Mouse (Mus musculus) kidney, embryonic 16.5 days (tissue): Measurements from ENCODE around the gene Serping1. TPM values are rescaled to one million over a fixed set of nuclear protein-coding genes. Genes with fewer than 3 reads are reported as not detected.

Experiments
- ATAC-seq: fragments of 200-750 bp; cut with Nextera tagmentation; 2 replicates; pipeline ENCODE4 v1.8.0; 2017; ENCODE audit warnings: moderate TSS enrichment; ENCODE audit not compliant: low FRiP score, low TSS enrichment
- H3K27ac ChIP-seq: fragments of 300-500 bp; sonication (generic); 2 replicates; pipeline ENCODE4 v1.5.1; 2014; ENCODE audit warnings: low read length
- H3K27me3 ChIP-seq: fragments of 300-500 bp; sonication (generic); 2 replicates; pipeline ENCODE4 v1.6.1; 2014; ENCODE audit warnings: low read length, control low read depth, mixed read lengths; ENCODE audit not compliant: insufficient read depth
- H3K36me3 ChIP-seq: fragments of 300-500 bp; sonication (generic); 2 replicates; pipeline ENCODE4 v1.6.1; 2014; ENCODE audit warnings: low read length, control low read depth, mixed read lengths; ENCODE audit not compliant: insufficient read depth
- H3K4me1 ChIP-seq: fragments of 300-500 bp; sonication (generic); 2 replicates; pipeline ENCODE4 v1.6.1; 2014; ENCODE audit warnings: low read length, control low read depth, mixed read lengths; ENCODE audit not compliant: insufficient read depth
- H3K4me2 ChIP-seq: fragments of 300-500 bp; sonication (generic); replicated peaks from 2 replicates; pipeline ENCODE4 v1.6.1; 2014; ENCODE audit warnings: low read depth, low read length
- H3K4me3 ChIP-seq: fragments of 300-500 bp; sonication (generic); 2 replicates; pipeline ENCODE4 v1.5.1; 2014; ENCODE audit warnings: mild to moderate bottlenecking, low read length
- H3K9ac ChIP-seq: fragments of 300-500 bp; sonication (generic); replicated peaks from 2 replicates; pipeline ENCODE4 v1.6.1; 2014; ENCODE audit warnings: low read length
- H3K9me3 ChIP-seq: fragments of 300-500 bp; sonication (generic); 2 replicates; pipeline ENCODE4 v1.6.1; 2016; ENCODE audit warnings: low read length, control low read depth
- WGBS: fragments of 180-500 bp; shearing (Covaris S2); extraction: QIAGEN DNeasy Blood & Tissue Kit; methylation state at CpG from one replicate; pipeline ENCODE4 v1.1.7; 2014; 5-methylcytosine and 5-hydroxymethylcytosine counted together
- polyA plus RNA-seq: library from polyadenylated mRNA; unstranded; fragments of >200 nt; fragmentation: Nextera tagmentation; extraction: Ambion mirVana; gene quantifications from 2 replicates; pipeline ENCODE4 v1.2.1, GENCODE M21; 2015

The Serping1 gene
- polyA plus RNA-seq, 1 experiment from 2014 or later: 115 TPM

- H3K36me3 ChIP-seq: peaks cover 7% of the 10 kb centered on the region; the same call in 1 of the 2 replicates
- H3K27ac ChIP-seq: peak within 1 kb of the TSS; percentile 100
- under 1% methylated on average over 24 of the region's 25 CpGs for WGBS
- no peaks in the 10 kb centered on the region for H3K27me3 ChIP-seq
- ATAC-seq: peak; percentile 88
- H3K4me2 ChIP-seq: peak within 1 kb of the TSS; percentile 90
- peak within 1 kb of the TSS; percentile 97 for H3K4me3 ChIP-seq
- H3K4me1 ChIP-seq: peaks cover 45% of the 10 kb centered on the region
- H3K9me3 ChIP-seq: no peaks in the 10 kb centered on the region
- H3K9ac ChIP-seq: peak within 1 kb of the TSS; percentile 100
These were observed 31.7 kb downstream of the Serping1 start, which contains the start of gene Gm19426 for GRCm38 (mm10) chr2:84743561-84743960. Gm19426 (minus strand) TSS chr2:84743655.

DNA sequence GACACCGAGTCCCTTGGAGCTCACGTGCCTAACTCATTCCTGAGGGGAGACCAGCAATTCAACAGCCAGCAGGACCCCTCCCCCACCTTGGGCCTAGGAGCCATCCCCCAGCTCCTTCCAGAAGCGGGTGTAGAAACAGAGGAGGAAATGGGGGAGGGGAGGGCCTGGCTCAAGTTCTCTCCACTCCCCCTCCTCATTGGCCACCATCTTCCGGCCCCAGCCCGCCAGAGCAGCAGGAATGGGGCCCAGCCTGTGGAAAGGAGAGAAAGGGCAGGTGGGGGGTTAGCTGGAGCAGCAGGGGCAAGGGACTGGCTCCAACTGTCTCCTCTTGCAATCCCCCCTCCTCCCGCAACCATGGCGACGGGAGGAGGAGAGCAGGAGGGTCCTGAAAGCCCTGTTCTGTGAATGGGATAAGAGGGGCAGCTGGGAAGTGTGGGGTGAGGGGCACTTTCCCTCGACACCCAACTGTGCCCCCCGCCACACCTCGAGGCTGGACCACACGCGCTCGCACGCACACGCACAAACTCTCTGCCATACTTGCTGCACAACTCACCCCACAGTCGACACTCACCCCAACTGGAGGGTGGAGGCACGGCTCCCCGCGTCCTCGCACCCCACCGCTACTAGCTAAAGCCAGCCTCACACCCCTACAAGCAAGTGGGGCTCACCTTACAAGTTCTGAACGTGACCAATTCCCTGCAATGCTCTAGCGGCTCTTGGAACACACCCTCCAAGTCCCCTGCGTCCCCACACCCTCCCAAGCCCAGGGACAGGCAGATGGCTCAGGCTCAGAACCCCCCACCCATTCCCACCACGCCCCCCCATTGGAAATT is 32.6 kb downstream of the Serping1 start:
- Histone ChIP-seq H3K4me2 (peak overlapping the region; percentile 90), H3K27ac (peak overlapping the region; percentile 100), H3K36me3 (peaks cover 7% of the 10 kb centered on the region; the same call in 1 of the 2 replicates), H3K9ac (peak overlapping the region; percentile 100), H3K4me3 (peak overlapping the region; percentile 97), H3K4me1 (peaks cover 54% of the 10 kb centered on the region), H3K9me3 (no peaks in the 10 kb centered on the region), H3K27me3 (no peaks in the 10 kb centered on the region)
- peak; percentile 79 for ATAC-seq
- WGBS: under 1% methylated on average over 23 of the region's 26 CpGs

- no peaks in the 10 kb centered on the region for H3K9me3 ChIP-seq
- peak overlapping the region; percentile 90 for H3K4me2 ChIP-seq
- H3K27ac ChIP-seq: peak overlapping the region; percentile 100
- peak overlapping the region; percentile 97 for H3K4me3 ChIP-seq
- peaks cover 7% of the 10 kb centered on the region; the same call in 1 of the 2 replicates for H3K36me3 ChIP-seq
- H3K9ac ChIP-seq: peak overlapping the region; percentile 100
- H3K27me3 ChIP-seq: no peaks in the 10 kb centered on the region
- peak; percentile 0; the same call in 1 of the 2 replicates for ATAC-seq
- 2% methylated on average over 5 of the region's 5 CpGs for WGBS
- H3K4me1 ChIP-seq: peaks cover 61% of the 10 kb centered on the region
These were observed 33.3 kb downstream of the Serping1 start for GRCm38 (mm10) chr2:84741841-84742450.

DNA sequence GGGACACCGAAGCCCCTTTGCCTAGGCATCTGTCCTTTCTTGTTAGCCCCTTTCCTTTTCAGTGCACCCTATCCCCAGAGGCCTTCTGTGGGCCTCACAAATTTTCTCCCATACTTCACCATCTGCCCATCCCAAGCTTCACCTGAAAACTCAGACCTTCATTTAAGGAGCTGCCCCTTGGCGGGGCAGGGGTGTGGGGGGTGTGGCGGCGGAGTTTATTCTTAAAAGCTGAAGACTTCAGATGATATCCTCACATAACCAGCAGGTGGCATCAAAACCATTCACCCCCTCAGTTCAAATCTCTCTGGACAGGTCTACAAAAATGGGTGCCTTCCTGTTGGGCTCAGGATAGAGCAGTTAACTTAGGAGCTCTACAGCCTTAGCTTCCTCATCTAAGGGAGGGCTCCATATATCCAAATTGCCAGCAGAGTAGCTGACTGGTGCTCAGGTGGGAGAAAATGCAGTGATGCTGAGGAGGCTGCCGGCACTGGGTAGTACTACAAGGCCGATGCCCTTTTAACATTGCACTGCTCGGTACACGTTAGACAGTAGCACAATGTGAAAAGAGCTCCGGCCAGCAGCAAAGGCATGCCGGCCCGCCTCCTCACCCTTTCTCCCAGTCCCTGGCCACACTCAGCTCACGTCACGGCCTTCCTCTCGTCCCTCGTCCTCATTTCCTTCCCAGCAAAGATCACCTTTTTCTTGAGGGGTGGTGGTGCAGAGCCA is 34.5 kb downstream of the Serping1 start:
- Histone ChIP-seq H3K27me3 (no peaks in the 10 kb centered on the region), H3K9me3 (no peaks in the 10 kb centered on the region), H3K4me3 (peak overlapping the region; percentile 97), H3K4me1 (peaks cover 73% of the 10 kb centered on the region), H3K36me3 (peaks cover 7% of the 10 kb centered on the region; the same call in 1 of the 2 replicates), H3K4me2 (peak overlapping the region; percentile 90), H3K9ac (peak overlapping the region; percentile 100), H3K27ac (peak overlapping the region; percentile 100; the same call in 1 of the 2 replicates)
- no peak for ATAC-seq
- 55% methylated on average over 15 of the region's 15 CpGs for WGBS

DNA sequence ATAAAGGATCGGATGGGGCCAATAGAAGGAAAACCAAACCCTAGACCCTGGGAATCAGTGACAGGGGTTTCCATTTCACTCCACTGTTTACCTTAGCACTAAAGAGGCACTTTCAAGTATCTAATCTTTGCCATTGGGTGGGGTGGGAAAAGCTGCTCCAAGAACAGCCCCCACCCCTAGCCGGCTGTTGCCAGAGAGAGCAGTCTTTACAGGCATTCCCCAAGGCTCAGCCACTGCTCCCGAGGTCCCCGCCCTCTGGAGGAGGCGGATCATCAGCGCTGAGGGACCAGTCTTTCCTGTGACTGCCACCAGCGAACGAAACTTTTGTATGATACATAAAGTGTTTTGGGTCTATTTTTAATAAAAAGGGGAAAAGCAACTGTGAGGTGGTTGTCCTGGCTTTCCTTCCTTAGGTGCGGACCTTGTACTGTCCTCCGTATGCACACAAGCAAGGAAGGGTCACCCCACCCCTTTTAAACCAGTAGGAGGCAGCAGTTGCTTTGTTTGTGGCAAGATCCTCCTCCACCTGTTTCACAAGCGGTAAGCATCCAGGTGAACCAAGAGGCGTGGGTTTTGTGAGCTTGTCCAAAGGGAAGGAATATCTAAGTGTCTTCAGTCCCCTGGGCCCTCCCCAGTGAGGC is 36.9 kb downstream of the Serping1 start:
- H3K9ac ChIP-seq: peak overlapping the region; percentile 55
- WGBS: under 1% methylated on average over 12 of the region's 12 CpGs

DNA sequence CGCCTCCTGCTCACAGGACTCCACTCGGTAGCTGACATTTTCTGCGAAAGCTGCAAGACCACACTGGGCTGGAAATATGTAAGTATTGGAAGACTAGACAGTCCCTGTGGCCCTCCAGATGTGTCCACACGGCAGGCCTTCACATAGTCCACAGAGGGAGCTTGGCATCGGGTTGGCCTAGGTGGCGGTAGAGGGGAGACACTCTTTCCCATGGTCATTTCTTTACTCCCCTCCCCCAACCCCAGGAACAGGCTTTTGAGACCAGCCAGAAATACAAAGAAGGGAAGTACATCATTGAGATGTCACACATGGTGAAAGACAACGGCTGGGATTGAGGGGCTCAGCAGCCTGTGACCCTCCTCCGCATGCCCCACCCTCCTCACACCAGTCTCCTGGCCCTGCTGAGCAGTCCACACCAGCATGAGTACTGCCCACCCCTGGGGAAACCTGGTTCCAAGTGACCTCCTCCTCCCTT is 37.8 kb downstream of the Serping1 start:
- WGBS: 3% methylated on average over 8 of the region's 8 CpGs
- Histone ChIP-seq H3K4me2 (peak overlapping the region; percentile 50), H3K36me3 (peaks cover 7% of the 10 kb centered on the region; the same call in 1 of the 2 replicates), H3K4me3 (no peak overlapping the region; the same call in 1 of the 2 replicates), H3K9me3 (no peaks in the 10 kb centered on the region), H3K4me1 (peaks cover 82% of the 10 kb centered on the region), H3K27me3 (no peaks in the 10 kb centered on the region), H3K9ac (peak overlapping the region; percentile 55; the same call in 1 of the 2 replicates), H3K27ac (peak overlapping the region; percentile 84)
- peak; percentile 56 for ATAC-seq

More for the DNA sequence above, 36.9 kb downstream of the Serping1 start:
- H3K27ac ChIP-seq: peak overlapping the region; percentile 84
- H3K36me3 ChIP-seq: peaks cover 7% of the 10 kb centered on the region; the same call in 1 of the 2 replicates
- peak; percentile 14; the same call in 1 of the 2 replicates for ATAC-seq
- H3K4me1 ChIP-seq: peaks cover 81% of the 10 kb centered on the region
- no peaks in the 10 kb centered on the region for H3K27me3 ChIP-seq
- peak overlapping the region; percentile 50 for H3K4me2 ChIP-seq
- H3K4me3 ChIP-seq: peak overlapping the region; percentile 30
- H3K9me3 ChIP-seq: no peaks in the 10 kb centered on the region

GRCm38 (mm10) chr2:84736312-84737161 is 38.7 kb downstream of the Serping1 start:
- Histone ChIP-seq H3K36me3 (peaks cover 5% of the 10 kb centered on the region; the same call in 1 of the 2 replicates), H3K4me3 (peak overlapping the region; percentile 13), H3K4me2 (peak overlapping the region; percentile 50), H3K9me3 (no peaks in the 10 kb centered on the region), H3K4me1 (peaks cover 72% of the 10 kb centered on the region), H3K27ac (peak overlapping the region; percentile 84), H3K27me3 (no peaks in the 10 kb centered on the region), H3K9ac (peak overlapping the region; percentile 24; the same call in 1 of the 2 replicates)
- WGBS: 4% methylated on average over 27 of the region's 27 CpGs
- no peak for ATAC-seq

GRCm38 (mm10) chr2:84735346-84735920 is 39.8 kb downstream of the Serping1 start:
- H3K27me3 ChIP-seq: no peaks in the 10 kb centered on the region
- ATAC-seq: no peak
- H3K27ac ChIP-seq: no peak overlapping the region
- H3K4me3 ChIP-seq: peak overlapping the region; percentile 49; the same call in 1 of the 2 replicates
- peak overlapping the region; percentile 70 for H3K4me2 ChIP-seq
- no peaks in the 10 kb centered on the region for H3K9me3 ChIP-seq
- H3K9ac ChIP-seq: peak overlapping the region; percentile 61; the same call in 1 of the 2 replicates
- peaks cover 61% of the 10 kb centered on the region for H3K4me1 ChIP-seq
- 8% methylated on average over 7 of the region's 7 CpGs for WGBS
- peaks cover 4% of the 10 kb centered on the region; the same call in 1 of the 2 replicates for H3K36me3 ChIP-seq
